Mouse (Mus musculus) lung, embryonic 15.5 days (tissue): ENCODE measurements at regions not wholly inside any gene's neighbourhood (a gene's known extent, or its start where the extent isn't known, plus 50 kb on each side); places are given as distances from the start of the nearest gene placed in this dataset.

Source experiments
- ATAC-seq: fragments of 200-750 bp; cut with Nextera tagmentation; 2 replicates; pipeline ENCODE4 v1.8.0; 2017; ENCODE audit warnings: moderate number of reproducible peaks, borderline replicate concordance; ENCODE audit not compliant: low FRiP score, low TSS enrichment; ENCODE audit errors: extremely low read depth
- H3K27ac ChIP-seq: fragments of 300-500 bp; sonication (generic); 2 replicates; pipeline ENCODE4 v1.5.1; 2015; ENCODE audit warnings: moderate library complexity, mild to moderate bottlenecking, inconsistent platforms
- H3K27me3 ChIP-seq: fragments of 300-500 bp; sonication (generic); 2 replicates; pipeline ENCODE4 v1.6.1; 2015; ENCODE audit warnings: inconsistent platforms
- H3K36me3 ChIP-seq: fragments of 300-500 bp; sonication (generic); 2 replicates; pipeline ENCODE4 v1.6.1; 2015; ENCODE audit warnings: inconsistent platforms
- H3K4me1 ChIP-seq: fragments of 300-500 bp; sonication (generic); 2 replicates; pipeline ENCODE4 v1.6.1; 2015; ENCODE audit warnings: inconsistent platforms
- H3K4me2 ChIP-seq: fragments of 300-500 bp; sonication (generic); 2 replicates; pipeline ENCODE4 v1.6.1; 2015; ENCODE audit warnings: inconsistent platforms, mild to moderate bottlenecking, moderate library complexity
- H3K4me3 ChIP-seq: fragments of 300-500 bp; sonication (generic); 2 replicates; pipeline ENCODE4 v1.5.1; 2015; ENCODE audit warnings: mild to moderate bottlenecking, inconsistent platforms
- H3K9ac ChIP-seq: fragments of 300-500 bp; sonication (generic); 2 replicates; pipeline ENCODE4 v1.6.1; 2015; ENCODE audit warnings: inconsistent platforms
- H3K9me3 ChIP-seq: fragments of 300-500 bp; sonication (generic); 2 replicates; pipeline ENCODE4 v1.6.1; 2016; ENCODE audit warnings: inconsistent platforms
- WGBS: fragments of 180-500 bp; shearing (Covaris S2); methylation state at CpG from one replicate; pipeline ENCODE4 v1.1.7; 2015; 5-methylcytosine and 5-hydroxymethylcytosine counted together

- H3K4me2 ChIP-seq, result no peak overlapping the region
- no peak overlapping the region for H3K4me3 ChIP-seq
- no peaks in the 10 kb centered on the region for H3K27me3 ChIP-seq
- WGBS, result 82% methylated on average over 2 of the region's 2 CpGs
- no peaks in the 10 kb centered on the region for H3K9me3 ChIP-seq
- H3K27ac ChIP-seq, result no peak overlapping the region
- H3K36me3 ChIP-seq, result no peaks in the 10 kb centered on the region
- ATAC-seq, result no peak
- H3K4me1 ChIP-seq, result no peaks in the 10 kb centered on the region
- H3K9ac ChIP-seq, result no peak overlapping the region
Measured at GRCm38 (mm10) chr13:101013604-101014003, 180.4 kb upstream of the Slc30a5 start.

- no peaks in the 10 kb centered on the region for H3K9me3 ChIP-seq
- H3K4me1 ChIP-seq, result no peaks in the 10 kb centered on the region
- H3K36me3 ChIP-seq, result no peaks in the 10 kb centered on the region
- no peak overlapping the region for H3K9ac ChIP-seq
- ATAC-seq, result no peak
- WGBS, result 80% methylated on average over 2 of the region's 2 CpGs
- no peak overlapping the region for H3K4me3 ChIP-seq
- no peak overlapping the region for H3K27ac ChIP-seq
- no peak overlapping the region for H3K4me2 ChIP-seq
- H3K27me3 ChIP-seq, result no peaks in the 10 kb centered on the region
Measured at GRCm38 (mm10) chr13:100990646-100991045, 157.4 kb upstream of the Slc30a5 start.

- H3K4me2 ChIP-seq, result no peak overlapping the region
- no peak overlapping the region for H3K4me3 ChIP-seq
- WGBS, result 38% methylated on average over 13 of the region's 13 CpGs
- H3K27ac ChIP-seq, result no peak overlapping the region
- no peaks in the 10 kb centered on the region for H3K36me3 ChIP-seq
- H3K9ac ChIP-seq, result no peak overlapping the region
- no peaks in the 10 kb centered on the region for H3K4me1 ChIP-seq
- no peaks in the 10 kb centered on the region for H3K9me3 ChIP-seq
- no peaks in the 10 kb centered on the region for H3K27me3 ChIP-seq
- no peak; the same call in 1 of the 2 replicates for ATAC-seq
Measured at GRCm38 (mm10) chr13:100988671-100989531, 155.7 kb upstream of the Slc30a5 start.

GRCm38 (mm10) chr13:100988116-100988515 lies 154.9 kb upstream of the Slc30a5 start:
- Histone ChIP-seq H3K9ac (no peak overlapping the region), H3K36me3 (no peaks in the 10 kb centered on the region), H3K9me3 (no peaks in the 10 kb centered on the region), H3K4me1 (no peaks in the 10 kb centered on the region), H3K4me3 (no peak overlapping the region), H3K27ac (no peak overlapping the region), H3K27me3 (no peaks in the 10 kb centered on the region), H3K4me2 (no peak overlapping the region)
- ATAC-seq, result no peak
- WGBS, result 89% methylated on average over 5 of the region's 5 CpGs

GRCm38 (mm10) chr13:100975741-100976140 lies 142.5 kb upstream of the Slc30a5 start:
- no peak overlapping the region for H3K9ac ChIP-seq
- H3K27ac ChIP-seq, result no peak overlapping the region
- H3K4me1 ChIP-seq, result no peaks in the 10 kb centered on the region
- H3K4me3 ChIP-seq, result no peak overlapping the region
- ATAC-seq, result no peak
- no peak overlapping the region for H3K4me2 ChIP-seq
- no peaks in the 10 kb centered on the region for H3K9me3 ChIP-seq
- no peaks in the 10 kb centered on the region for H3K36me3 ChIP-seq
- no peaks in the 10 kb centered on the region for H3K27me3 ChIP-seq
- 38% methylated on average over 3 of the region's 3 CpGs for WGBS

- 56% methylated on average over 2 of the region's 2 CpGs for WGBS
- Histone ChIP-seq H3K9ac (no peak overlapping the region), H3K4me1 (no peaks in the 10 kb centered on the region), H3K27ac (no peak overlapping the region), H3K36me3 (no peaks in the 10 kb centered on the region), H3K9me3 (no peaks in the 10 kb centered on the region), H3K4me2 (no peak overlapping the region), H3K27me3 (no peaks in the 10 kb centered on the region), H3K4me3 (no peak overlapping the region)
- no peak for ATAC-seq
Measured at GRCm38 (mm10) chr13:100971080-100972017, 138.1 kb upstream of the Slc30a5 start.

GRCm38 (mm10) chr13:100962811-100963540 lies 129.7 kb upstream of the Slc30a5 start:
- Histone ChIP-seq H3K9ac (no peak overlapping the region), H3K36me3 (no peaks in the 10 kb centered on the region), H3K4me1 (no peaks in the 10 kb centered on the region), H3K4me3 (no peak overlapping the region), H3K4me2 (no peak overlapping the region), H3K9me3 (no peaks in the 10 kb centered on the region), H3K27me3 (no peaks in the 10 kb centered on the region), H3K27ac (no peak overlapping the region)
- no peak for ATAC-seq
- 79% methylated on average over 4 of the region's 4 CpGs for WGBS

GRCm38 (mm10) chr13:100954598-100955251 lies 121.5 kb upstream of the Slc30a5 start:
- Histone ChIP-seq H3K4me1 (peaks cover 21% of the 10 kb centered on the region), H3K27me3 (no peaks in the 10 kb centered on the region), H3K27ac (peak overlapping the region; percentile 64), H3K36me3 (no peaks in the 10 kb centered on the region), H3K9me3 (no peaks in the 10 kb centered on the region), H3K4me2 (no peak overlapping the region; the same call in 1 of the 2 replicates), H3K9ac (no peak overlapping the region), H3K4me3 (no peak overlapping the region)
- 49% methylated on average over 8 of the region's 8 CpGs for WGBS
- no peak for ATAC-seq

- peak; percentile 73; the same call in 1 of the 2 replicates for ATAC-seq
- WGBS, result 29% methylated on average over 1 of the region's 1 CpGs
Measured at GRCm38 (mm10) chr13:100954106-100954505, 120.9 kb upstream of the Slc30a5 start.

GRCm38 (mm10) chr13:100951185-100951508 lies 117.9 kb upstream of the Slc30a5 start:
- Histone ChIP-seq H3K36me3 (no peaks in the 10 kb centered on the region), H3K4me2 (no peak overlapping the region), H3K27ac (peak overlapping the region; percentile 44; the same call in 1 of the 2 replicates), H3K27me3 (no peaks in the 10 kb centered on the region), H3K4me3 (no peak overlapping the region), H3K9me3 (no peaks in the 10 kb centered on the region), H3K4me1 (peaks cover 21% of the 10 kb centered on the region), H3K9ac (no peak overlapping the region)
- 48% methylated on average over 1 of the region's 1 CpGs for WGBS
- peak; percentile 39 for ATAC-seq

More at GRCm38 (mm10) chr13:100954106-100954505, 120.9 kb upstream of the Slc30a5 start:
- peak overlapping the region; percentile 50; the same call in 1 of the 2 replicates for H3K27ac ChIP-seq
- H3K4me3 ChIP-seq, result no peak overlapping the region
- no peak overlapping the region for H3K9ac ChIP-seq
- H3K9me3 ChIP-seq, result no peaks in the 10 kb centered on the region
- H3K36me3 ChIP-seq, result no peaks in the 10 kb centered on the region
- peaks cover 21% of the 10 kb centered on the region for H3K4me1 ChIP-seq
- no peak overlapping the region for H3K4me2 ChIP-seq
- H3K27me3 ChIP-seq, result no peaks in the 10 kb centered on the region
